Mouse (Mus musculus) 3T3-L1 (cell line): Measurements from ENCODE around the gene Nav2.

Experiments used
- DNase-seq: peaks from one replicate; pipeline ENCODE4 v3.0.0-alpha.2; 2015; ENCODE audit warnings: low read depth, low spot score

Nav2 gene

GRCm38 (mm10) chr7:49604244-49604643 is 695.7 kb downstream of the Nav2 start:
- DNase-seq = no peak

GRCm38 (mm10) chr7:49604965-49605795 is 696.7 kb downstream of the Nav2 start:
- DNase-seq = no peak

- peak; percentile 74 for DNase-seq
These were observed 707.8 kb downstream of the Nav2 start for GRCm38 (mm10) chr7:49616258-49616735.

DNA sequence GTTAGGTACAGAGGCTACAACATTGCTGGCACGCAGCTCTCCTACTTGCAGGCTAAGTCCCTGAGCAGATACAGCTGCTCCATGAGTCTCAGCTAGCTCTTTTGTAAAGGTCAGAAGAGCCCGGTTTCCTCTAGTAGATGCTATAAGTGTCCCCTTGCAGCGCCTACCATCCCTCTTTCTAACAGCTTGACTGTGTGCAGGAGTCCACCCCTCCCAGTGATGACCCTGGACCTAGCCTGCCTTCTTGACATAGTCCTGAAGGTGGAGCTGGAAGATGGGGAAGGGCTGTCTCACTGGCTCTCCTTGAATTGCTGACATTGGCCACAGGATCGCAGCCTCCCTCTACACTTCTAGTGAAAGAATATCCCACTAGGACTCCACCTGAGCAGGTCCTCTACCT is 708.6 kb downstream of the Nav2 start:
- no peak for DNase-seq

DNA sequence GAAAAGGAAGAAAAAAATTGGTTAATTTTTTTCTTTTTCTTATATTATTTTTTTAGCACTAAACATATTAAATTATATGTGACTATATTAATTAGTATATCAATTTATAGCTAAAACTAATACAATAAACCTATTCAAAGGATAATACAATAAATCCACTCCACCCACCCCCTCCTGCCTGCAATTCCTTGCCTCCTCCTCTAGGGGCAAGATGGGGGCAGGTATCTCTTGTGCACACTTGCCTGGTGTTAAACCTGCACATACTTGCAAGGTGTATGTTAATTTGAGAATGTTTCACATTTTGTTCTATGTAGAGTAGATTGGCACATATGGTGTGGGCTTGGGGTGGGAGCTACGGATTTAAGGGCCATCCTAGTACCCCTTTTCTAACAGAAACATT is 711.6 kb downstream of the Nav2 start:
- no peak for DNase-seq

GRCm38 (mm10) chr7:49631885-49632284 is 723.4 kb downstream of the Nav2 start:
- no peak for DNase-seq

DNA sequence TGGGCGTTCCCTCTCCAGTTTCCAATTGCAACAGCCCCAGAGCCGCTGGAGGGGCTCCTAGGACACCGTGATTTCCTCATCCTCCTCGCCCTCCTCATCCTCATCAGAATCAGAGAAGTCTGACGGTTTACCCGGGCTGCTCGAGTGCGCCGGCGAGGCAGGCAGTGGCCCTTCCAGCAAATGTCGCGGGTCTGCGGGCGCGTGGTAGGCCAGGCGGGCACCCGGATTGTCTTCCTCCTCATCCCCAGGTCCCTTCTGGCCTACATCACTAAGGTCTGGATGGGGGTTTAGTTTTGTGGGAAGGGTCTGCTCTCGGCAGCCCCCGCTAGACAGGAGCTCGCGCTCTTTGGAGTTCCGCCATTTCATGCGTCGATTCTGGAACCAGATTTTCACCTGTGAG is 723.9 kb downstream of the Nav2 start:
- no peak for DNase-seq

DNA sequence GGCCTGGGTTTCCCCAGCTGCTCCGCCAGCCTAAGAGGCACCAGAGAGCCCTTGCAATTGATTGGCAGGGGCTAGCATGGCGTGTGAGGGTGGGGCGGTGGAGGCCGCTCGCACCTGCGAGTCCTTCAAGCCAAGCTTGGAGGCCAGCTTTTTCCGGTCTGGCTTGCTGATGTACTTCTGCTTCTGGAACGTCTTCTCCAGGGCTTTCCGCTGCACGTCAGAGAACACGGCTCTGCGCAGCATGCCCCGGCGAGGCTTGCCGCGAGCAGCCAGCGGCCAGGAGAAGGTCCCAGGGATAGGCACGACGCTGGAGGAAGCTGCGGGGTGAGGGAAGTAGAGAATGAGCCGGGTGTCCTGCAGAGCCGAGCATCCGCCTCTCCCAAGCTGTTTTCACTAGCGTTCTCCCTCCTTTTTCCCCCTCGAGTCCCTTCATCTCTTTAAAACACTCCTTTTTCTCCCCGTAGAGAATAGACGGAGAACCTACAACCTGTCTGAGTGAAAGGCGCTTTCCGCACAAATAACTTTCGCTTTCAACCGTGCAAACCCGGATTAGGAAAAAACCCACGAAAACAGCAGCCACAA is 725.0 kb downstream of the Nav2 start:
- DNase-seq = no peak

GRCm38 (mm10) chr7:49634291-49635073 is 726.0 kb downstream of the Nav2 start:
- no peak for DNase-seq

DNA sequence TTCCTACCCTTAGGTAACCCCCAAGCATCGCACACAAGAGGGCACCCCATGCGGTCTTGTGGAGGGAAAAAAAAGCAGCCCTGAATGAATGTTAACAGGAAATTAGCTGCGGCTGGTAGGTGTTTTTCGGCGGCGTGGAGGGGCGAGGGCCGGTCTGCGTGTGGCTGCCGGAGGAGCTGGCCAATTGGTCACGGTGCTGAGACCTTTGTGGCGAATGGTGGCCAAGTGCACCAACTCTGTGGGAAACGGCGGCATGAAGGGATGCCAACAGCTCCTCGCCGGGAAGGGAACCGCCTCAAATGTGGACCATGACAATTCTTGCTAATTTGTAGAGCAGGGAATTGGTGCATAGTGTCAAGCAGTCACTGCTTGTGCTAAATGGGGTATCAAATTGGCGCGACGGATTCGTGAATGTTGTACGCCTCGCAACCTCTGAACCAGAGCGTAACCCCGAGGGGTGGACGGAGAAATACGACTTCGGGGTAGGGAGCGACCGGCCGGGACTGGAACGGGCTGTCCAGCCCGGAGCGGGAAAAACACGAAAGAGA is 726.6 kb downstream of the Nav2 start:
- no peak for DNase-seq

- no peak for DNase-seq
These were observed 727.5 kb downstream of the Nav2 start for GRCm38 (mm10) chr7:49635971-49636370.

DNA sequence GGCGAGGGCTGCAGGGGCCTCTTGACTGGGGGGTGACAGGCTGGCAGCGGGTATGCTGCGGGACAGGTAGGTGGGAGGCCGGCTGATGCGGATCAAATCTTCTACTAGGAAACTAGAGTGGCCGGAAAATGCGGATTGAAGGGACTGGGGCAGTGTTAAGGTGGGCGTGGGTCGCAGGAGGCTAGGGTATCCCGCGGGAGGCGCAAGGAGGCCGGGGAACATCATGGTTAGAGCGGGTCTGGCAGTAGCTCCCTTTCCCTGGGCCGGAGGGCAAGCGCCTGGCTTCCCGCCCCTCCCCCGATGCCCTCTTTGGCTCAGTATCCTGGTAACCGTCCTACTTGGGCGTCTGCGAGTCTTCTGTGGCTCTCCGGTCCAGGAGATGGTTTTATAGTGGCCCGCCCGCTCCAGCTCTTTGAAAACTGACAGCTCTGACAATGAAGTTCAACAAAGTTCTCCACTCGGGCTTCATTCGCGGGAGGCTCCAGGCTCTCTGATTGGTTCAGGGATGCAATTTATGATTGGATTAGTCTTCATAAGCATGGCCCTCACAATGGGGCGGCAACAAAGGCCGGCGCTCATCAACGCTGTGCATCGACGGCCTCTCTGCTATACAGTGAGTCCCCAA is 728.1 kb downstream of the Nav2 start, which contains the start of gene Dbx1:
Gene Dbx1, minus strand, starts transcription at position 359 of the 625 bp plus-strand sequence.
- DNase-seq = no peak

DNA sequence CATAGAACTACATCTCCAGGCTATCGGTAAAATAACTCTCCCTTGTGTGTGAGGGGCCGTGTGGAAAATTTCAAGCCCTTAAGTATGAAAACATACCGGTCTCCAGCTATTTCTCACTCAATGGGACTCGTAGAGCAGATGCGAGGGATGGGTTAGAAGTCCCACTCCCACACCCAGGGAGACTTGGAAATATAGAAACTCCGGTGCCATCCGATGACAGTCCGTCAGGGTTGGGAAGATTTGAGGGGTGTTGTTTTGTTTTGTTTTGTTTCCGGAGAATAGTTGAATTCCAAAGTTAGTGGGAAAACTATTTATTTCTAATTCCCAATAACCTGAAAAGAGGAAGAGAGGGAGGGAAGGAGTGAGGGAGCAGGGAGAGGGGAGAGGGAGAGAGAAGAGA is 728.8 kb downstream of the Nav2 start:
- no peak for DNase-seq

GRCm38 (mm10) chr7:49637851-49638663 is 729.5 kb downstream of the Nav2 start:
- DNase-seq = no peak

GRCm38 (mm10) chr7:49638941-49639776 is 730.6 kb downstream of the Nav2 start:
- DNase-seq = no peak

DNA sequence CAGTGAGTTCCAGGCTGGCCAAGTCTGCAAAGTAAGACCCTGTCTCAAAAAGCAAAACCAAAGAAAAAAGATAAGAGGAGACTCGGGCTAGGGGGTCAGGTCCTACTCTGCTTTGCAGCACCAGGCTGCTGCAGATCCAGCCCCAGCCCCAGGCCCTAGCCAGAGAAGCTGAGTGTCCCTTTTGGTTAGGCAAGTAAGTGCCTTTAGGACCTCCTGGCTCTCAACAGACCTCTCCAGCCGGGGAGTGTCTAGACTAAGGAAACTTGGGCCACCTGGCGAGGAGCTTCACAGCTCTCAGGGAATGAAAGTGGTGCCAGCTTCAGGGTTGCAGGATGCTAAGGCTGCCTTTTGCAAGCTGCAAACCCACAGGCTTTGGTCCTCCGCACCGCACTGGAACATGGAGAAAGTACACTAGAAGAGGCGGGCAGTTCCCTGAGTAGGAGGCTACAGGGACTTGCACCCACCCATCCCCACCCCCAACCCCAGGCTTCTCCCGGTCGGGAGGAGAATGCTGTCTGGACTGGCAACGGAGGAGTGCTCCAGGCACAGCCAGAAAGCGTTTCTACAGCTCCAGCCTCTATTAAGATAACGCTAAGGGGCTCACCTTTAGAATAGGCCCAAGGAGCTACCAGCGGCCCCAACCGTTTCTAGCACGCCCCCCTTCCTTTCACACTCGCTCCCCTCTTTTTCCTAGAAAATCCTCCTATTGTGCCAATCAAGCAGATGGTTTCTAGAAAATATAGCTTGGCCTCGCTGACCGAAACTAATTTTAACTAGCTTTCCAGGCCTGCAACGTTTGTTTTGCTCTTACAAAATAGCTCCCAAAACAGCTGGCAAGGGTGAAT is 731.6 kb downstream of the Nav2 start:
- DNase-seq = no peak

DNA sequence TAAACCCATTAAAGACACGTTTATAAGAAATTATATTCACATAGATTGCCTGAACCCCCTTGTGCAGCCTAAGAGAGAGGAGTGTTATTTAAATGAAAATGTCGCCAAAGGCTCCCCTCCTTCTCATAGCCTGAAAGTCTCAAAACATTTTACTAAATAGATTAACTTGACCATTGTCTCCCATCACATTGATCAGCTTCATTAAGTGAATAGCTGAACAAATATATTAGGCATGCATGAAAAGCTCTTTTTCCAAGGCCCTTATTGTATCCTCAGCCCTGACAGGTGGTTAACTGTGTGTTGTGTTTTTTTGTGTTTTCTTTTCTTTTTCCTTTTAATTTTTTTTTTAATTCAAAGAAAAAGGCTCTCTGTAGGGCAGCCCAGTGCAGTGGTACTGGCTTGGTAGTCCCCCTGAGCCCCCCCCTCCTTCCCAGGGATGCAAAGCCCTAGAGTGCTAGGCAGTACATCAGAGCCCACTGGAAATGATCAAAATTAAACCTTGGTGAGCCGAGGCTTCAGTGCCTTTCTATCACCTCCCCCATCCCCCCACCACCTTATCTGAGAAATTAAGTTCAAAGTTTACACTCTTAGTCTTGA is 732.3 kb downstream of the Nav2 start:
- no peak for DNase-seq
